Mouse (Mus musculus): Measurements from ENCODE around the gene Sorcs2. TPM values are rescaled to one million over a fixed set of nuclear protein-coding genes. Genes with fewer than 3 reads are reported as not detected.

The Sorcs2 gene
- polyA plus RNA-seq (2012; rRNA removed): 13.1 and 15.0 TPM in 2 replicates

GRCm38 (mm10) chr5:36397837-36398282, at the start of gene Sorcs2:
TSS of gene Sorcs2 (minus strand) at chr5:36398139.

GRCm38 (mm10) chr5:36203916-36204315, 194.0 kb downstream of the Sorcs2 start, which contains the start of gene Psapl1:
TSS of gene Psapl1 (plus strand) at chr5:36204021.

Other genes starting within 250 kb of the Sorcs2 start
- 0.03 TPM in 1 of 2 replicates, not detected in the other for gene Psapl1, start 194.1 kb downstream of the Sorcs2 start, polyA plus RNA-seq (2012; rRNA removed)
- 21.6 and 24.0 TPM in 2 replicates for gene Grpel1, start 66.9 kb upstream of the Sorcs2 start, polyA plus RNA-seq (2012; rRNA removed)
- 15.9 and 16.8 TPM in 2 replicates for gene Tada2b, start 86.1 kb upstream of the Sorcs2 start, polyA plus RNA-seq (2012; rRNA removed)
- gene Ccdc96, start 86.4 kb upstream of the Sorcs2 start, polyA plus RNA-seq (2012; rRNA removed): 1.7 and 2.1 TPM in 2 replicates
- 108 and 114 TPM in 2 replicates for gene Tbc1d14, start 195.1 kb upstream of the Sorcs2 start, polyA plus RNA-seq (2012; rRNA removed)